Mouse (Mus musculus): ENCODE data around the gene Ralgapb.

- TF ChIP-seq CTCF (IDR thresholded peaks at IDR 0.05; ENCODE audit: borderline replicate concordance, insufficient read depth, low read length) (no peak), POLR2A (IDR thresholded peaks at IDR 0.05; ENCODE audit: low read depth, low read length) (no peak)
Measured at GRCm38 (mm10) chr2:158376798-158377197, 32.9 kb upstream of the Ralgapb start.
